Mouse (Mus musculus) hindbrain, embryonic 11.5 days (tissue): ENCODE results near the gene Zbtb38. TPM values are rescaled to one million over a fixed set of nuclear protein-coding genes. Genes with fewer than 3 reads are reported as not detected.

Source experiments
- ATAC-seq: fragments of 200-750 bp; cut with Nextera tagmentation; 2 replicates; pipeline ENCODE4 v1.8.0; 2017; ENCODE audit warnings: mild to moderate bottlenecking, moderate TSS enrichment, moderate library complexity; ENCODE audit not compliant: low FRiP score
- DNase-seq: peaks from one replicate; pipeline ENCODE4 v3.0.0-alpha.2; 2015; ENCODE audit warnings: low spot score
- H3K27ac ChIP-seq: fragments of 300-500 bp; sonication (generic); 2 replicates; pipeline ENCODE4 v1.5.1; 2014; ENCODE audit warnings: mild to moderate bottlenecking, low read depth, low read length
- H3K27me3 ChIP-seq: fragments of 300-500 bp; sonication (generic); 2 replicates; pipeline ENCODE4 v1.6.1; 2014; ENCODE audit warnings: mild to moderate bottlenecking, low read length, moderate library complexity, mixed read lengths; ENCODE audit not compliant: control insufficient read depth, insufficient read depth
- H3K36me3 ChIP-seq: fragments of 300-500 bp; sonication (generic); 2 replicates; pipeline ENCODE4 v1.6.1; 2014; ENCODE audit warnings: mild to moderate bottlenecking, low read length, moderate library complexity, mixed read lengths; ENCODE audit not compliant: control insufficient read depth, insufficient read depth
- H3K4me1 ChIP-seq: fragments of 300-500 bp; sonication (generic); replicated peaks from 2 replicates; pipeline ENCODE4 v1.6.1; 2014; ENCODE audit warnings: low read length, mixed read lengths; ENCODE audit not compliant: control insufficient read depth, insufficient read depth
- H3K4me2 ChIP-seq: fragments of 300-500 bp; sonication (generic); replicated peaks from 2 replicates; pipeline ENCODE4 v1.6.1; 2014; ENCODE audit warnings: mild to moderate bottlenecking, low read depth, low read length
- H3K4me3 ChIP-seq: fragments of 300-500 bp; sonication (generic); 2 replicates; pipeline ENCODE4 v1.5.1; 2014; ENCODE audit warnings: low read depth, low read length
- H3K9ac ChIP-seq: fragments of 300-500 bp; sonication (generic); 2 replicates; pipeline ENCODE4 v1.6.1; 2014; ENCODE audit warnings: low read depth, low read length
- H3K9me3 ChIP-seq: fragments of 300-500 bp; sonication (generic); 2 replicates; pipeline ENCODE4 v1.6.1; 2016; ENCODE audit warnings: low read length; ENCODE audit not compliant: control insufficient read depth
- WGBS: fragments of 180-500 bp; shearing (Covaris S2); extraction: QIAGEN DNeasy Blood & Tissue Kit; methylation state at CpG from one replicate; pipeline ENCODE4 v1.1.7; 2014; 5-methylcytosine and 5-hydroxymethylcytosine counted together
- polyA plus RNA-seq: library from polyadenylated mRNA; unstranded; fragments of >200 nt; fragmentation: Nextera tagmentation; extraction: Ambion mirVana; gene quantifications from 2 replicates; pipeline ENCODE4 v1.2.1, GENCODE M21; 2014

The Zbtb38 gene
- polyA plus RNA-seq, 1 experiment from 2014 or later: 14.3 TPM

DNA sequence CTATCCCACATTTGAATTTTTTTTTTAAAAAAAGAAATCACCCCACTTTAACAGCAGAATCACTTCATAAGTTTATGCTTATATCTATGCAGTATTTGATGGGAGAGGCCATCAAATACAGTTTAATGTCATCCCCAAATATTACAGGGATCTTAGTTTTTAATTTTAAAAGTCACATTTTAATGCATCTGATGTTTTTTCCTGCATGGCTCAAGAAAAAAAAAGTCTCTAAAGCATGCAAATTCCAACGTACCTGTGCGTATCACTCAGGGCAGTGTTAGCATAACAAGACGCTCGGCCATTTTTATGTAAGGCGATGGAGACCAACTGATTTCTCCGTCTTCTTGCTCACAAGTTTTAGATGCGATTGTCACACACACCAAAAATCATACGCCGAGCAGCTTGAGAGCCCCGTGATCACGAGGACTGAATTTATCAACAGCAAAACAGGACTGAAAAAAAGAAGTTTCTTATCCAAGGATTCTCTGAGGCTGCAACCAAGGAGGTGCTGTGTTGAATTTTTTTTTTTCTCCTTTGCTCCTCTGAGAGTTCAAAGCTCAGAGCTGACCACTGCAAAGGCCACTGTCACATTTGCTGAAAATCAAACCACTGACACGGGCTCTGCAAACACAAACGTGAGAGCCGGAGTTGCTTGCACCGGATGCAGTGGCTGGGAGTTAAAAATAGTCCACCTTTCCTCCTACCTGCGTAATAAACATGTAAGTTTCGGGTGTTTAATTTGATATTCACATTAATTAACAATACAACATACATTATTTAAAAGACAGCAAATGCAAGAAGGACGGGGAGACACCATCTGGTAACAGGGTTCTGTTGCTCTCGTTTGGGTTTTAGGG, 21.4 kb downstream of the Zbtb38 start:
- H3K9ac ChIP-seq: no peak overlapping the region
- no peak overlapping the region for H3K27ac ChIP-seq
- H3K9me3 ChIP-seq: no peaks in the 10 kb centered on the region
- peaks cover 4% of the 10 kb centered on the region; the same call in 1 of the 2 replicates for H3K4me1 ChIP-seq
- DNase-seq (no peak), ATAC-seq (no peak)
- H3K4me2 ChIP-seq: no peak overlapping the region
- H3K4me3 ChIP-seq: no peak overlapping the region
- no peaks in the 10 kb centered on the region for H3K36me3 ChIP-seq
- WGBS: 78% methylated on average over 19 of the region's 19 CpGs
- no peaks in the 10 kb centered on the region for H3K27me3 ChIP-seq

DNA sequence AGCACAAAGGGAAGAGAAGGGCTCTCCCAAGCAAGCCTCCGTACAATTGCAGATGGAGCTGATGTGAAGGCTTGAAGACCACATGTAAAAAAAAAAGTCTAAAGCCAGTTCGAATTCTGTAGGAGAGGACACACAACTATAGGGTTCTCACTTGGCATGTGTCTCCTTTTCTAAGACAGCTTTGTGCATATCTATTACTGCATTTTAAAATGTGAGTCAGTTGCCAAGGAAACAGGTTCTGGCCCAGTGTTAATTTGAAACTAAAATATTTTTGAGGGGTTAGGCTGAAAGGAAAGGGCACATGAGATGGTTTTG, 22.4 kb downstream of the Zbtb38 start:
- 86% methylated on average over 2 of the region's 2 CpGs for WGBS
- no peak overlapping the region for H3K27ac ChIP-seq
- no peak for ATAC-seq
- no peaks in the 10 kb centered on the region for H3K27me3 ChIP-seq
- H3K4me1 ChIP-seq: peaks cover 2% of the 10 kb centered on the region; the same call in 1 of the 2 replicates
- no peak overlapping the region for H3K9ac ChIP-seq
- no peak overlapping the region for H3K4me3 ChIP-seq
- DNase-seq: no peak
- H3K36me3 ChIP-seq: no peaks in the 10 kb centered on the region
- H3K4me2 ChIP-seq: no peak overlapping the region
- H3K9me3 ChIP-seq: no peaks in the 10 kb centered on the region

- no peak for ATAC-seq
These were observed 22.9 kb downstream of the Zbtb38 start for GRCm38 (mm10) chr9:96729537-96730310.

DNA sequence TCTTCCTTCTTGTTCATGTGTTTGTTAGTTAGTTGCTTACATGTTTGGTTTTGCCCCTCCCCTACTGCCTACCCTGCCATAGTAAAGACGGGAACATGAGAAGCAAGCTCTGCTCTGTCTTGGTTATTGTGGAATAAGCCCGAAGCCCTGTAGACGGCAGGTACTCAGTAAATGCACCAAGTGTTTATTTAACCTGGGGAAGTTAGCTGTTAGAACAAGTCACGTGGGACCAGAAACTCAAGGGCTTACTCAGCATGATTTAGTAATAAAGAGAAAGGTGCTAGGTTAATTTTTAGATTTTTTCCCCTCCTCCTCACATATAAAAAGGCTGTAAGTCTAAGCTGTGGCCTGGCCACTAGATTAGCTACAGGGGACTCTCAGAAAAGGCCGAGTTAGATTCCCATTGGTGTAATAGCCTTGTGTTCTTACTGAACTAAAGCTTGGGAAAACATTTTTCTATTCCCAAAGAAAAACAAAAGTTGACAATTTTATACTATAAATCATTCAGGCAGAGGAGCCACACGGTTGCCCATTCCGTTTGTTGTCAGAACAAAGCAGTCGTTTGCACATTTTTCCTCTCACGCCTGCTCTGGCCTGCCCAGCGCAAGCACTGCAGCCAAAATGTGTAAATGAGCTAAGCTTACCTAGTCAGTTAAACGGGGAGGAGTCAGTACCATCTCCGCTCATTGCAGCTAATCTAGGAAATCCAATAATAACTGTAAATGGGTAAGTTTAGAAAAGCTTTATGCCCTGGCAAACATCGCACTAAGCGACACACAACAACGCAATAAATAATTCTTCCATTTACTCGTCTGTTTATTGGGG, 24.1 kb downstream of the Zbtb38 start:
- DNase-seq: no peak
- Histone ChIP-seq H3K4me2 (no peak overlapping the region), H3K4me3 (no peak overlapping the region), H3K4me1 (peaks cover 2% of the 10 kb centered on the region; the same call in 1 of the 2 replicates), H3K36me3 (no peaks in the 10 kb centered on the region), H3K9me3 (no peaks in the 10 kb centered on the region), H3K27me3 (no peaks in the 10 kb centered on the region), H3K27ac (no peak overlapping the region), H3K9ac (no peak overlapping the region)
- no peak for ATAC-seq
- WGBS: 75% methylated on average over 16 of the region's 16 CpGs

More at GRCm38 (mm10) chr9:96729537-96730310, 22.9 kb downstream of the Zbtb38 start:
- Histone ChIP-seq H3K9me3 (no peaks in the 10 kb centered on the region), H3K27me3 (no peaks in the 10 kb centered on the region), H3K9ac (no peak overlapping the region), H3K36me3 (no peaks in the 10 kb centered on the region), H3K27ac (no peak overlapping the region), H3K4me3 (no peak overlapping the region), H3K4me2 (no peak overlapping the region), H3K4me1 (peaks cover 2% of the 10 kb centered on the region; the same call in 1 of the 2 replicates)
- WGBS: 72% methylated on average over 10 of the region's 10 CpGs
- no peak for DNase-seq

- no peak for DNase-seq
- H3K4me2 ChIP-seq: no peak overlapping the region
- no peak overlapping the region for H3K9ac ChIP-seq
- peaks cover 2% of the 10 kb centered on the region; the same call in 1 of the 2 replicates for H3K4me1 ChIP-seq
- no peak overlapping the region for H3K4me3 ChIP-seq
- no peak overlapping the region for H3K27ac ChIP-seq
- WGBS: 90% methylated on average over 6 of the region's 6 CpGs
- no peak for ATAC-seq
- H3K36me3 ChIP-seq: no peaks in the 10 kb centered on the region
- no peaks in the 10 kb centered on the region for H3K27me3 ChIP-seq
- H3K9me3 ChIP-seq: no peaks in the 10 kb centered on the region
These were observed 24.9 kb downstream of the Zbtb38 start for GRCm38 (mm10) chr9:96727688-96728087.

DNA sequence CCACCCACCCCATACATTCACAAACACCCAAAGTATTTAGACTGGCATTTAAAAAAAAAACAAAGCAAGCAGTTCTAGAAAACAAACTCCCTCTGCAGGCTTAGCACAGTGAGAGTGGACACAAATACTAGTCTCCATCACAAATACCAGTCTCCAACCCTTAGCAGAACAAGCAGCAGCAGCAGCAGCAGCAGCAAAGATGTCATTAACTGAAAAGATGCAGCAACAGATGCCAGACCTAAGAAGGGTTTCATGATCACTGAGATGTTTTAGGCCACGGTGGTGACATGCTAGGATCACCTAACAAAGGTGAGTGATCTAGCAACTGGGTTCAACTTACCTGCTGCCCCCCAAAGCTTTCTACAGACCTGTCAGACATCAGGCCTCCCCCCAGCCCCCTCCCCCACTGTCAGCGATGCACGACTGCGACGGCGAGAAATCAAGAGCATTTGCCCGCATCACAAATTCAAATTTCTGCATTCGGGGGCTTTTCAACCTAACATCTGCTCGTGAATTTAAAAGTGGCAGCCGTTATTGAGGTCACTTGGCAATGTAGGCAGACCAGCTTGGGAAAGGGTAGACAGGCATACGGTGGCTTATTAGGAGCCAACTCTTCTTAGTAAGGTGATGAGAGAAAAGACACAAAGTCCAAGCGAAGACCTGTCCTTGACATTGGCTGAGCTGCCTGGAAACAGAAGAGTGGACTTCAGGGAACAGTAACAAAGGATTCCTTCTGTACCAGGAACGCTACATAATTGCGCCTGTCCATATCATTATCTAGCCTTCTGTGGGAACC, 26.1 kb downstream of the Zbtb38 start:
- peak overlapping the region; percentile 43; the same call in 1 of the 2 replicates for H3K27ac ChIP-seq
- 0 out of 2 replicates have a peak, but pooled peaks have one; percentile 50 for ATAC-seq
- WGBS: 48% methylated on average over 14 of the region's 14 CpGs

DNA sequence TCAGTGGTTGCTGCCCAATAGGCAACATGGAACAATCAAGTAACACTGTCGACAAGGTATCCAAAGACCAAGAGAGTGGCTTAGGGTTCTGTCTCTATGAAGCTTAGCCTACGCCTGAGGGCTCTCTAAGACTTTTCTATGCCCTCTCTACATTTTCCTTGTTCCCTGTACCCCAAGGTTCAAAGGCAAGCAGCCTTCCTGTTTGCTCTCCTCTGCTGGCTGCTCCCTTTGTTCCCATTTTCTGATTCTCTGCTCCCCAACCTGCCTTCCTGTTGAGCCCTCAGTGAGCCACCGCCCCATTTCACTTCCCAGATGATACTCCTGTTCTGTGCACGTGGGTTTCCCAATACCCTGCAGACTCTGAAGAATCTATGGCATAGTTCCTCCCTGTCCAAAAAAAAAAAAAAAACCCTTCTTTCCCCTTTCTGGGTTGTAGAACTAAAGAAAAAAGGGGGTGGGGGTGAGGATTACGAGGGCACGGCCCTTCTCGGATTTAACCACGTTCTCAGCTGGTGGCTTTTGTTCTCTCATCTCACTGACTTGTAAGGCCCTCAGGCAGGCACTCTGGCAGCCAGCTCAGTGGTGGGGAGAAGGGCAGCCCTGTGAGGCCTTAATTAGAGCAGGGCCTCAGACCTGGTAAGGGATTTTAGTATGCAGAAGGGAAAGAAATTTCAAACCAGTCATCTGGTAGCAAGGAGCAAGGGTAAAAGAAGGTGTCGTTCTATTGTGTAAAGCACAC, 26.9 kb downstream of the Zbtb38 start:
- Histone ChIP-seq H3K36me3 (no peaks in the 10 kb centered on the region), H3K27me3 (no peaks in the 10 kb centered on the region), H3K4me3 (no peak overlapping the region), H3K9me3 (no peaks in the 10 kb centered on the region), H3K27ac (peak overlapping the region; percentile 43; the same call in 1 of the 2 replicates), H3K4me1 (peaks cover 2% of the 10 kb centered on the region; the same call in 1 of the 2 replicates), H3K4me2 (no peak overlapping the region), H3K9ac (no peak overlapping the region)
- peak; percentile 52 for DNase-seq
- WGBS: 20% methylated on average over 9 of the region's 9 CpGs
- peak; percentile 69; the same call in 1 of the 2 replicates for ATAC-seq

More for the DNA sequence above, 26.1 kb downstream of the Zbtb38 start:
- Histone ChIP-seq H3K27me3 (no peaks in the 10 kb centered on the region), H3K9me3 (no peaks in the 10 kb centered on the region), H3K4me2 (no peak overlapping the region), H3K4me1 (peaks cover 2% of the 10 kb centered on the region; the same call in 1 of the 2 replicates), H3K36me3 (no peaks in the 10 kb centered on the region), H3K9ac (no peak overlapping the region), H3K4me3 (no peak overlapping the region)
- DNase-seq: no peak
